Mouse (Mus musculus) intestine, postnatal 0 days (tissue): ENCODE results near the gene 1700013F07Rik. TPM values are rescaled to one million over a fixed set of nuclear protein-coding genes. Genes with fewer than 3 reads are reported as not detected.

ENCODE experiments used
- ATAC-seq: fragments of 200-750 bp; cut with Nextera tagmentation; 2 replicates; pipeline ENCODE4 v1.8.0; 2017; ENCODE audit warnings: mild to moderate bottlenecking, moderate TSS enrichment, moderate library complexity
- H3K27ac ChIP-seq: fragments of 300-500 bp; sonication (generic); 2 replicates; pipeline ENCODE4 v1.5.1; 2014; ENCODE audit warnings: mild to moderate bottlenecking, low read depth, low read length, moderate library complexity
- H3K27me3 ChIP-seq: fragments of 300-500 bp; sonication (generic); replicated peaks from 2 replicates; pipeline ENCODE4 v1.6.1; 2014; ENCODE audit warnings: low read length, mixed read lengths; ENCODE audit not compliant: control insufficient read depth, insufficient read depth
- H3K36me3 ChIP-seq: fragments of 300-500 bp; sonication (generic); 2 replicates; pipeline ENCODE4 v1.6.1; 2014; ENCODE audit warnings: mild to moderate bottlenecking, moderate library complexity; ENCODE audit not compliant: control insufficient read depth, insufficient read depth
- H3K4me1 ChIP-seq: fragments of 300-500 bp; sonication (generic); replicated peaks from 2 replicates; pipeline ENCODE4 v1.6.1; 2014; ENCODE audit warnings: antibody characterized with exemption, low read length, mixed read lengths; ENCODE audit not compliant: control insufficient read depth, insufficient read depth
- H3K4me2 ChIP-seq: fragments of 300-500 bp; sonication (generic); replicated peaks from 2 replicates; pipeline ENCODE4 v1.6.1; 2014; ENCODE audit warnings: low read depth, mild to moderate bottlenecking, moderate library complexity
- H3K4me3 ChIP-seq: fragments of 300-500 bp; sonication (generic); 2 replicates; pipeline ENCODE4 v1.5.1; 2014; ENCODE audit warnings: low read depth, low read length
- H3K9ac ChIP-seq: fragments of 300-500 bp; sonication (generic); 2 replicates; pipeline ENCODE4 v1.6.1; 2014; ENCODE audit warnings: mild to moderate bottlenecking, low read depth, low read length
- H3K9me3 ChIP-seq: fragments of 300-500 bp; sonication (generic); 2 replicates; pipeline ENCODE4 v1.6.1; 2016; ENCODE audit warnings: mixed run types; ENCODE audit not compliant: control insufficient read depth
- CTCF ChIP-seq: sonication (generic); IDR thresholded peaks from 2 replicates; pipeline ENCODE4 v1.5.1; 2016; ENCODE audit warnings: low read depth, mild to moderate bottlenecking, control low read depth, antibody characterized with exemption, moderate library complexity
- WGBS: fragments of 180-500 bp; shearing (Covaris S2); extraction: QIAGEN DNeasy Blood & Tissue Kit; methylation state at CpG from one replicate; pipeline ENCODE4 v1.1.7; 2014; 5-methylcytosine and 5-hydroxymethylcytosine counted together
- polyA plus RNA-seq: library from polyadenylated mRNA; unstranded; fragments of >200 nt; fragmentation: Nextera tagmentation; extraction: Ambion mirVana; gene quantifications from 2 replicates; pipeline ENCODE4 v1.2.1, GENCODE M21; 2015

Gene 1700013F07Rik
- polyA plus RNA-seq, 1 experiment from 2014 or later = not detected

GRCm38 (mm10) chr3:108572309-108573010, 38.5 kb downstream of the 1700013F07Rik start:
- Histone ChIP-seq H3K4me2 (peak overlapping the region; percentile 75), H3K4me3 (peak overlapping the region; percentile 66), H3K4me1 (no peaks in the 10 kb centered on the region), H3K9me3 (no peaks in the 10 kb centered on the region), H3K36me3 (no peaks in the 10 kb centered on the region), H3K9ac (peak overlapping the region; percentile 65), H3K27ac (no peak overlapping the region), H3K27me3 (no peaks in the 10 kb centered on the region)
- TF ChIP-seq CTCF = no peak
- no peak for ATAC-seq
- WGBS = 39% methylated on average over 18 of the region's 18 CpGs

GRCm38 (mm10) chr3:108574018-108574417, 40.1 kb downstream of the 1700013F07Rik start:
- Histone ChIP-seq H3K9ac (no peak overlapping the region), H3K36me3 (0 out of 2 replicates have a peak, but pooled peaks cover 4% of the 10 kb centered on the region), H3K9me3 (no peaks in the 10 kb centered on the region), H3K4me2 (no peak overlapping the region), H3K4me1 (no peaks in the 10 kb centered on the region), H3K27me3 (no peaks in the 10 kb centered on the region), H3K4me3 (no peak overlapping the region), H3K27ac (no peak overlapping the region)
- no peak for ATAC-seq
- WGBS = 86% methylated on average over 5 of the region's 5 CpGs
- TF ChIP-seq CTCF = no peak

- no peak for TF ChIP-seq CTCF
- Histone ChIP-seq H3K27ac (no peak overlapping the region), H3K27me3 (no peaks in the 10 kb centered on the region), H3K4me3 (no peak overlapping the region), H3K4me2 (no peak overlapping the region), H3K9ac (no peak overlapping the region), H3K9me3 (no peaks in the 10 kb centered on the region), H3K36me3 (no peaks in the 10 kb centered on the region), H3K4me1 (no peaks in the 10 kb centered on the region)
- WGBS = 67% methylated on average over 4 of the region's 4 CpGs
- ATAC-seq = no peak
These were observed 50.6 kb downstream of the 1700013F07Rik start for GRCm38 (mm10) chr3:108584580-108584979.

GRCm38 (mm10) chr3:108588446-108588845, 54.5 kb downstream of the 1700013F07Rik start:
- H3K27ac ChIP-seq = no peak overlapping the region
- H3K4me2 ChIP-seq = no peak overlapping the region
- H3K9me3 ChIP-seq = no peaks in the 10 kb centered on the region
- no peak overlapping the region for H3K4me3 ChIP-seq
- H3K27me3 ChIP-seq = no peaks in the 10 kb centered on the region
- H3K9ac ChIP-seq = no peak overlapping the region
- no peak for ATAC-seq
- no peaks in the 10 kb centered on the region for H3K4me1 ChIP-seq
- no peaks in the 10 kb centered on the region for H3K36me3 ChIP-seq
- no peak for TF ChIP-seq CTCF
- 50% methylated on average over 2 of the region's 2 CpGs for WGBS

GRCm38 (mm10) chr3:108590786-108591529, 57.0 kb downstream of the 1700013F07Rik start, which contains the start of gene Wdr47:
TSS of gene Wdr47 (plus strand) at chr3:108591279.
- 5% methylated on average over 44 of the region's 44 CpGs for WGBS
- ATAC-seq = peak; percentile 100
- H3K27me3 ChIP-seq = no peaks in the 10 kb centered on the region
- no peaks in the 10 kb centered on the region for H3K36me3 ChIP-seq
- no peak within 1 kb of the TSS; the same call in 1 of the 2 replicates for H3K27ac ChIP-seq
- no peaks in the 10 kb centered on the region for H3K4me1 ChIP-seq
- peak within 1 kb of the TSS; percentile 89 for H3K4me3 ChIP-seq
- H3K4me2 ChIP-seq = peak within 1 kb of the TSS; percentile 99
- no peaks in the 10 kb centered on the region for H3K9me3 ChIP-seq
- peak within 1 kb of the TSS; percentile 67 for H3K9ac ChIP-seq
- no peak for TF ChIP-seq CTCF
